Mouse (Mus musculus): Measurements from ENCODE around the gene Gm21970. TPM values are rescaled to one million over a fixed set of nuclear protein-coding genes. Genes with fewer than 3 reads are reported as not detected.

The Gm21970 gene
- polyA plus RNA-seq, 1 experiment from 2014 or later, result not detected

DNA sequence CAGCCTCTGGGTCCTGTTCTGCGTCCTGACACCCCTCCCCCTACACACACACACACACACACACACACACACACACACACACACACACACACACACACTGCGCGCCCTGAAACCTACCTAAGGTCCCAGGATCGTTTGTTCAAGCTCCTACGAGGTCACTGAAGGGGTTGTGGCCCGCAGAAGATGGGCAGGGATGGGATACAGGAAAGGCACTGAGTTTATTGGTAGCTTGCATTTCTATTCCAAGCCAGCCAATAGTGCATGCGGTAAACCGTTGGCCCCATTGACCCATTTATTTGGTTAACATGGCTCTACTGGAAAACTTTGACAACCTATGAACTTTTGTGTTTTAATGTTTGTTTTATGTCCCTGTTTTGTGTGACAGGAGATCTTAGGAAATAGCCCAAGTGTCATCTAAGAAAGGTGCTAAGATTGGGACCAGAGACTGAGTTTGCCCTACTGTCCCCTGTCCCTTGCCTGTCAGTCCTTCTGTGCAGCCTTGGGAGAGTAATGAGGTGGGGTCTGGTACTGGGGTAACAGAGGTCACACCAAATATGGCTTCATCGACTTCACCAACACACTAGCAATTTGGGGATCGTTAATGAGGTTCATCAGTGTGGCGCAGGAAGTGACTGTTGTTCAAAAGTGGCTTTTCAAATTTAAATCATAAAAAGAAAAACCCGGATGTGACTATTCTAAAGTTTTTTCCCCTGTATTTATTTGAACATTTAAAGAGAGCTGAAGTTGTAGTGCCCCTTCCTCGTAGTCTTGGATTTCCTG, 17.9 kb upstream of the Gm21970 start:
- H3K9me3 ChIP-seq, result no peaks in the 10 kb centered on the region
- no peak for ATAC-seq (ENCODE audit: insufficient number of reproducible peaks, insufficient read depth, low FRiP score, low TSS enrichment)
- 40% methylated on average over 13 of the region's 13 CpGs for WGBS

DNA sequence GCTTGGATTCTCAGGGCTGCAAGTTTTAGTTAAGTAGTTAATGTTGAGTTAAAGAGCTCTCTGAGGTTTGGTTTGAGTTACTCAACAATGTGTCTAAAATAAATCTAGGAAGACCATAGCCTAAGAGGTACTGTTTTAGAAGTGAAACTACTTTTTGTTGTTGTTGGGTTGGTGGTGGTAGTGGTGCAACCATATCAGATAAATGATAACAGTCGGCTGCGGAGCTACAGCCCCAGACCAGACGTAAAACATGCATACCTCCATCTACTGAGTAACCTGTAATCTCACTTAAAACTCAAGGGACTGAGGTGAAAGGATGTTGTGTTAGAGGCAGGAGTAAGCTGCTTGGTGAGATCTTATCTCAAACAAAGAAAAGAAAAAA, 17.3 kb upstream of the Gm21970 start:
- no peaks in the 10 kb centered on the region for H3K27me3 ChIP-seq
- H3K4me2 ChIP-seq (replicated peaks), result no peak overlapping the region
- no peak overlapping the region for H3K4me3 ChIP-seq
- peaks cover 7% of the 10 kb centered on the region; the same call in 1 of the 2 replicates for H3K36me3 ChIP-seq
- ATAC-seq (ENCODE audit: insufficient number of reproducible peaks, insufficient read depth, low FRiP score, low TSS enrichment), result no peak
- H3K4me1 ChIP-seq, result peaks cover 16% of the 10 kb centered on the region
- no peak overlapping the region for H3K9ac ChIP-seq
- 93% methylated on average over 3 of the region's 3 CpGs for WGBS
- no peak overlapping the region for H3K27ac ChIP-seq
- H3K9me3 ChIP-seq, result no peaks in the 10 kb centered on the region

More for the DNA sequence above, 17.9 kb upstream of the Gm21970 start:
- Histone ChIP-seq H3K36me3 (peaks cover 7% of the 10 kb centered on the region; the same call in 1 of the 2 replicates), H3K27me3 (no peaks in the 10 kb centered on the region), H3K4me3 (peak overlapping the region; percentile 88), H3K4me1 (peaks cover 12% of the 10 kb centered on the region), H3K4me2 (replicated peaks) (peak overlapping the region; percentile 90), H3K9ac (peak overlapping the region; percentile 89), H3K27ac (peak overlapping the region; percentile 95)

DNA sequence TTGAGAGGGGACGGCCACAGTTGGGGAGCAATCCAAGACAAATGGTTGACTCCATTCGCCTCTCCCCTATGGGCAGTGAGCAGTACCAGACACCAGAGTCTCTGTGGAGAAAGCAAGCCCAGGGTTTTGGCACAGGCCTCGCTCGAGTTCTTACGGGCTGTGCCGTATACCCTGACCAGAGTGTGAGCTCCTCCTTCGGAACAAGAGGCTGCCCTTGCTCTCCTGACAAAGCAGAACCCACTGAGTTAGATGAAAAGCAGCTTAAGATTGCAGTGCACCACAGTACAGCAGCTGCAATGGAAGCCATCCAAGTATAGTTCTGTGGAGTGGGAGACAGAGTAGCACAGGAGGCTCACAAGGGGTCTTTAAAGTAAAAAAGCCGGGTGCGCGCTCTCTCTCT, 14.8 kb upstream of the Gm21970 start:
- 90% methylated on average over 10 of the region's 10 CpGs for WGBS
- Histone ChIP-seq H3K9me3 (no peaks in the 10 kb centered on the region), H3K36me3 (peaks cover 7% of the 10 kb centered on the region; the same call in 1 of the 2 replicates), H3K4me2 (replicated peaks) (no peak overlapping the region), H3K4me1 (peaks cover 21% of the 10 kb centered on the region), H3K27me3 (no peaks in the 10 kb centered on the region), H3K4me3 (no peak overlapping the region), H3K27ac (no peak overlapping the region), H3K9ac (no peak overlapping the region)
- no peak for ATAC-seq (ENCODE audit: insufficient number of reproducible peaks, insufficient read depth, low FRiP score, low TSS enrichment)

DNA sequence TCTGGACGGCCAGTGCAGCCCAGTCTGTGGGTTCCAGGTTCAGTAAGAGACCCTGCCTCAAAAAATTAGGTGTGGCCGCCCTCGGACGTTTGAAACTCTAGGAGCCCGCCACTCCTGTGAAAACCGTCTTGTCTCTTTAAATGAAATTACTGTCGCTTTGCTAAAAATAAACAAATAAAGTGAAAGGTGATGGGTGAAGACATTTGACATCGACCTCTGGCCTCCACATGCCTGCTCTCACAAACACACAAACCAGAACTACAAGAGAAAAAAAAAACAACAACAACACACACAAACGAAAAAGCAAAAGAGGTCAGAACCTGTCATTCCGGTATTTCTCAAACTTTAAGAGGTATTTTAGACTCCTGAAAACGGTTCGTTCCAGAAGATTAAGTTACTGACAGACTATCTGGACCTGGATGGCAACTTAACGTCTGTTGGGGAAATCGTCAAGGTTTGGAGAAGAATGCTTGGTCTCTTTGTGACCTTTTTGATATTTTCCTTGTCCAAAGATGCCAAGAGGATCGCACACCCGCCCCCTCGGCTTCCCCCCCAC, 13.0 kb upstream of the Gm21970 start:
- no peak overlapping the region for H3K9ac ChIP-seq

DNA sequence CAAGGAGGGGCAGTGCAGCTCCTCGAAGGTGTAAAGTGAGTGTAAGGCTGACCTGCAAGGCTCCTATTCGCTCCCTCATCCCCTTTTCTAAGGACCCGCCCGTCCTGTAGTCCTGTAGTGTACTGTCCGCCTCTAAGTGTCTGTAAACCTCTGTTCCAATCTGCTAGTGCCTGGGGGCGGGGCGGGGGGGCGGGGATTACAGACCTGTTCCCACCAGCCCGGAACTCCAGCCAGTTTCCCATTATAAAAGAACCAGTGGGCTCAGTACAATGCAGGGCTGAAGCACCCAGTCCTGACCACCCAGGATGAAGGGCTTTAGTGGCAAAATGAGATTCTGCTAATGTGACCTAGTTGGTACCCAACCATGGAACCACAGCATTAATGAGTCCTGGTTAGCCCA, 12.5 kb upstream of the Gm21970 start:
- no peak overlapping the region for H3K4me3 ChIP-seq
- peaks cover 14% of the 10 kb centered on the region for H3K36me3 ChIP-seq
- peak overlapping the region; percentile 64 for H3K27ac ChIP-seq
- 11% methylated on average over 9 of the region's 9 CpGs for WGBS
- ATAC-seq (ENCODE audit: insufficient number of reproducible peaks, insufficient read depth, low FRiP score, low TSS enrichment), result peak; percentile 65; the same call in 1 of the 2 replicates
- H3K9ac ChIP-seq, result no peak overlapping the region
- H3K27me3 ChIP-seq, result no peaks in the 10 kb centered on the region
- peaks cover 11% of the 10 kb centered on the region for H3K4me1 ChIP-seq
- peak overlapping the region; percentile 9; the same call in 1 of the 2 replicates for H3K4me2 ChIP-seq (replicated peaks)
- H3K9me3 ChIP-seq, result no peaks in the 10 kb centered on the region

More for the DNA sequence above, 13.0 kb upstream of the Gm21970 start:
- Histone ChIP-seq H3K4me3 (no peak overlapping the region), H3K36me3 (peaks cover 9% of the 10 kb centered on the region), H3K27me3 (no peaks in the 10 kb centered on the region), H3K9me3 (no peaks in the 10 kb centered on the region), H3K4me1 (peaks cover 16% of the 10 kb centered on the region), H3K27ac (peak overlapping the region; percentile 64), H3K4me2 (replicated peaks) (peak overlapping the region; percentile 9; the same call in 1 of the 2 replicates)
- no peak for ATAC-seq (ENCODE audit: insufficient number of reproducible peaks, insufficient read depth, low FRiP score, low TSS enrichment)
- WGBS, result 23% methylated on average over 17 of the region's 17 CpGs

DNA sequence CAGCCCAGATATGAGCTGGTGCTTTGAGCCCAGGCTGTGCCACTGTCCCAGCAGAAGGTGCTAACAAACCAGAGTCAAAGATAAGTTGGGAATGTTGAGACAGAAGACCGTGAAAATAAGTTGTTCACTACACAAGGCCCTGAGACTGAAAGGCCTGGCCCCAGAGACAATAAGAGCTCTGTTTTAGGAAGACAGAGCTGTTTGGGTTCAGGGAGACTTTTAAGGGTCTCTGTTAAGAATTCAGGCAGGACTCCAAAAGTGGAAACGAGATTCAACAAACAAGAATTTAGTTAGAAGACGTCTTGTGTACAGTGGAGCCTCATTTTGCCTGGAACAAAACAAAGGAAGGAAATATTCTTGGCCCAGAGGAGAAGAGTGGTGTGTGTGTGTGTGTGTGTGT, 12.1 kb upstream of the Gm21970 start:
- Histone ChIP-seq H3K4me2 (replicated peaks) (no peak overlapping the region), H3K4me3 (no peak overlapping the region), H3K9ac (no peak overlapping the region), H3K9me3 (no peaks in the 10 kb centered on the region), H3K27me3 (no peaks in the 10 kb centered on the region), H3K4me1 (peaks cover 11% of the 10 kb centered on the region; the same call in 1 of the 2 replicates), H3K36me3 (peaks cover 18% of the 10 kb centered on the region), H3K27ac (peak overlapping the region; percentile 64; the same call in 1 of the 2 replicates)
- ATAC-seq (ENCODE audit: insufficient number of reproducible peaks, insufficient read depth, low FRiP score, low TSS enrichment), result no peak
- WGBS, result 29% methylated on average over 3 of the region's 3 CpGs

DNA sequence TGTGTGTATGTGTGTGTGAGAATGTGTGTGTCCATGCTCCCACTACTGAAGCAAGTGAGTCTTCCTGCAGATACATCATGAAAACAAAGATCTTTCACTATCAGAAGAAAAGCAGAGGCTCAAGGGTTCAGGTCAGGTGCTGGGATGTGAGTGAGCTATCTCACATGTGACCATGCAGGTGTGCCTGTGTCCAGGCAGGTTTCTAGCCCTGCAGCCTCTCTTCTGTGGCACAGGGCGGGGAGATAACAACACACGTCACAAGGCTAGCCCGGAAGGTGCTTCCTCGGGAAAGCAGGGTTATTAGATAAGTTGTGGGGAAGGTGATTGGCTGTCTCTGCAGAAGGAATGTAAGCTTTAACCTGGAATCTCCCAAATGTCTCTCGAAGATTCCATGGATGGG, 11.4 kb upstream of the Gm21970 start:
- 85% methylated on average over 5 of the region's 5 CpGs for WGBS
- Histone ChIP-seq H3K9ac (no peak overlapping the region), H3K4me2 (replicated peaks) (no peak overlapping the region), H3K4me3 (no peak overlapping the region), H3K4me1 (peaks cover 11% of the 10 kb centered on the region; the same call in 1 of the 2 replicates), H3K9me3 (no peaks in the 10 kb centered on the region), H3K27ac (no peak overlapping the region), H3K36me3 (peaks cover 23% of the 10 kb centered on the region), H3K27me3 (no peaks in the 10 kb centered on the region)
- ATAC-seq (ENCODE audit: insufficient number of reproducible peaks, insufficient read depth, low FRiP score, low TSS enrichment), result no peak

DNA sequence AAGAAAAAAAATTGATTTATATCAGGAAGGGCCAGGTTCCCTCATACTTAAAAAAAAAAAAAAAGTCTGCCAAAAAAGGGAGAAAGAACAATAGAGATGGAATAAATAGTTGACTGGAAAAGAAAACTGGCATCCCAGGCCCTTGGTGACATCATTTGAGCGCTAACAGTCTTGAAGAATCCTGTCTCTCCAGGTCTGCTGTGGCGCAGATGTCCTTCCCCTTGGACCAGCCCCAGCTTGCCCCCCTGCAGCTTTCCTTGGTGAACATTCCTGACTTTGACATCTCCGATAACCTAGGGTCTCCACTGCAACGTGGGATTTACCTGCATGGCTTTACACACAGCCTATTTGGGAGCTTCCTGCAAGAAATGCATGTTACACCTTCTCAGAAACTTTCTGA, 9.9 kb upstream of the Gm21970 start:
- Histone ChIP-seq H3K27me3 (no peaks in the 10 kb centered on the region), H3K4me3 (no peak overlapping the region), H3K27ac (no peak overlapping the region), H3K4me1 (peaks cover 11% of the 10 kb centered on the region; the same call in 1 of the 2 replicates), H3K36me3 (peaks cover 27% of the 10 kb centered on the region), H3K9me3 (no peaks in the 10 kb centered on the region), H3K9ac (no peak overlapping the region), H3K4me2 (replicated peaks) (no peak overlapping the region)
- ATAC-seq (ENCODE audit: insufficient number of reproducible peaks, insufficient read depth, low FRiP score, low TSS enrichment), result no peak
- 78% methylated on average over 4 of the region's 4 CpGs for WGBS

DNA sequence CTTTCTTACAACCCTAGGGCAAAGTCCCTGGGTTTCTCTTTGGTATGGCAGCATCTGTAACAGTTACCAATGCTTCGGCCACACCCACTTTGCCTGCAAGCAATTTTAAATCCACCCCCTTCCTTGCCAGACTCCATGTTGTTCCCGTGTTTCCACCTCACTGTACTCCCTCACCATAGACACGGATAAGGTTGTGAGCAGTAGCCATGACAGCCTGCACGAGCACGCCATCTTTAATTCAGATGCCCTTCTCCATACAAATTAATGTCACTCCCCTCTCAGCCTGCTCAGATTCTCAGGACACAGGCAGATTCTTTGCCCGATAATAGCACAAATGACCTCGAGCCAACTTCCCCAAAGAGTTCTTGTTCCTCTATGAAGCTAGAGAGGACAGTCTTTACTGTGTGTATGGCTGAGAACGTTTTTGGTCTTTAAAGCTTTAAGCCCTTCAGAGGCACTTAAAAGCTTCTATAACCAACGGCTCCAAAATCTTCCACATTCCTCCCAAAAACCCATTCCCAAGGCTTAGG, 9.2 kb upstream of the Gm21970 start:
- H3K4me1 ChIP-seq, result peaks cover 11% of the 10 kb centered on the region; the same call in 1 of the 2 replicates
- ATAC-seq (ENCODE audit: insufficient number of reproducible peaks, insufficient read depth, low FRiP score, low TSS enrichment), result no peak
- no peak overlapping the region for H3K9ac ChIP-seq
- WGBS, result 82% methylated on average over 9 of the region's 9 CpGs
- no peak overlapping the region for H3K27ac ChIP-seq
- peaks cover 30% of the 10 kb centered on the region for H3K36me3 ChIP-seq
- no peaks in the 10 kb centered on the region for H3K27me3 ChIP-seq
- no peaks in the 10 kb centered on the region for H3K9me3 ChIP-seq
- no peak overlapping the region for H3K4me3 ChIP-seq
- no peak overlapping the region for H3K4me2 ChIP-seq (replicated peaks)

DNA sequence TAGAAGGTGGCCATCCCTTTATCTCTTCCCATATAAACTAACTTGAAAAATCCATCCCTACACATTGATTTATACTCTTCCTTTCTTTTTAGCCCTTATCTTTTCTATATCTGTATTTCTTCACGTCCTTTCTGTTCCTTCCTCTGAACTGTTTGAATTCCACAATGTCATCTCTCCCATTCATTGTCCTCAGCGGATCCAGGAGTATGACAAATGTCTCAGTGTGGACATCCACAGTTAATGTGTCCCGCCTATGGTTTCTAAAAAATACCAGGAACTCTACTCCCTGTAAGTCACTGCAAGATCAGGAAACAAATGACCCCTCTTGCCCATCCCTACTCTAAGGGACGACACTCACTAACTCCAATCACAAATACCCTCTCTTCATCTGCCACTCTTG, 7.3 kb upstream of the Gm21970 start:
- no peak for ATAC-seq (ENCODE audit: insufficient number of reproducible peaks, insufficient read depth, low FRiP score, low TSS enrichment)
- Histone ChIP-seq H3K27me3 (no peaks in the 10 kb centered on the region), H3K9me3 (no peaks in the 10 kb centered on the region), H3K9ac (no peak overlapping the region), H3K27ac (no peak overlapping the region), H3K36me3 (peaks cover 46% of the 10 kb centered on the region), H3K4me1 (peaks cover 5% of the 10 kb centered on the region; the same call in 1 of the 2 replicates), H3K4me3 (no peak overlapping the region), H3K4me2 (replicated peaks) (no peak overlapping the region)
- 88% methylated on average over 4 of the region's 4 CpGs for WGBS

DNA sequence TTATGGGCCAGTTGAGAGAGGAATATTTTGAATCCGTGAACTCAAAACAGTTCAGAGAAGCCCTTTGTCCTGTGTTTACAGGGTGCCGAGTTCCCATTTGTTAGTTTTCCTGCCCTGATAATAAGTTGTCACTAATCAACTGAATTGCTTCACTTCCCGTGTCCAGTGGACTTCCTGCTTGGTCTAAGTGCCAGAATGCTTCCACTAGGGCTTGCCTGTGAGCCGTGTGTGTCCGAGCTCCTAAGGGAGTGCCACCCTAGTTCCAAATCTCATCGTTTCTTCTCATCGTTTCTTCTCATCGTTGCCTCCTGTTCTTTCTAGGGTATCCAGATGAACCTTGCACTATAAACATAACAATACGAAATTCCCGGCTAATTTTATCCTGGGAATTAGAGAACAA, 5.9 kb upstream of the Gm21970 start:
- Histone ChIP-seq H3K4me3 (no peak overlapping the region), H3K4me2 (replicated peaks) (no peak overlapping the region), H3K9ac (no peak overlapping the region), H3K36me3 (peaks cover 55% of the 10 kb centered on the region), H3K9me3 (no peaks in the 10 kb centered on the region), H3K4me1 (no peaks in the 10 kb centered on the region), H3K27me3 (no peaks in the 10 kb centered on the region), H3K27ac (no peak overlapping the region)
- 52% methylated on average over 10 of the region's 10 CpGs for WGBS
- ATAC-seq (ENCODE audit: insufficient number of reproducible peaks, insufficient read depth, low FRiP score, low TSS enrichment), result no peak
